Mouse (Mus musculus): ENCODE results near the gene Fndc3b.
"Not testable (repeated sequence)": the region's sequence is repeated elsewhere in the genome, so short reads cannot be mapped to it uniquely, and the experiment has no call there.

Gene Fndc3b

DNA sequence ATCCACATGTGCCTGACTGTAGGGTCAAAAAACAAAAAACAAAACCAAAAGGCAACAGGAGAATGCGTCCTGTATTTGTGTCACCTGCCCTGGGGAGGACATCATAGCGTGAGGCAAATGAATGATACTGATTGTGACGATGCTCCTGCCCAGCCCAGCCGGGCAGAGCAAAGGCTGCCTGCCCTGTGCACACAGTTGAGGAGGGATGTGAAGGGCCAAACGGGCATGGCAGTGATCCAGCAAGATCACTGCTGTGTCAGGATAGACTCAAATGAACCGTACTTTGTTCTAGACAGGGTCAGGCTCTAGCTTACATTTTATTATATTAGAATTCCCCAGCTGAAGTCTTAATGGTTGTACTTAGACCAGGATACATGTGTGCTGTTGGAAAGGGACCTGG lies 219.3 kb downstream of the Fndc3b start:
- no peaks in the 10 kb centered on the region for H3K36me3 ChIP-seq (ENCODE audit: control insufficient read depth, insufficient read depth, low read length, poor library complexity, severe bottlenecking)
- DNase-seq (ENCODE audit: low read depth, low spot score): no peak
- H3K27me3 ChIP-seq (ENCODE audit: control insufficient read depth, insufficient read depth, low read length, poor library complexity, severe bottlenecking): no peaks in the 10 kb centered on the region

DNA sequence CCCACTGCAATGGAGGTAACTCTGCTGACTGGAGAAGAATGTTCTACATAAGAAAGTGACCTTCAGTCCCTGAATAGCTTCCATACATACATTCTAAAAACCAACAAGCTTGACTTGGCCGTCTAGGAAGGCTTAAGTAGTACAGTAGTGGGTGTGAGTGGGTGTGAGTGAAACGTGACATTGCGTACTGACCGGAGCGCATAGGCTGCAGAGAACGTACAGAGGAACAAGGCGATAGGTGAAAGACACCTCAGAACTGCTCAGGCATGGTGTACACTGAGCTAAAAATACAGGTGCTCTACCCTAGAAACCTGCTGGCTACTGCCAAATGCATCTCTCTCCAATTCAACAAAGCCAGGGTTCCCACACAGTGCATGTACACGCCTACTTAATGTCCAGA lies 219.7 kb downstream of the Fndc3b start:
- DNase-seq (ENCODE audit: low read depth, low spot score): no peak
- Histone ChIP-seq H3K36me3 (ENCODE audit: control insufficient read depth, insufficient read depth, low read length, poor library complexity, severe bottlenecking) (no peaks in the 10 kb centered on the region), H3K27me3 (ENCODE audit: control insufficient read depth, insufficient read depth, low read length, poor library complexity, severe bottlenecking) (no peaks in the 10 kb centered on the region)

DNA sequence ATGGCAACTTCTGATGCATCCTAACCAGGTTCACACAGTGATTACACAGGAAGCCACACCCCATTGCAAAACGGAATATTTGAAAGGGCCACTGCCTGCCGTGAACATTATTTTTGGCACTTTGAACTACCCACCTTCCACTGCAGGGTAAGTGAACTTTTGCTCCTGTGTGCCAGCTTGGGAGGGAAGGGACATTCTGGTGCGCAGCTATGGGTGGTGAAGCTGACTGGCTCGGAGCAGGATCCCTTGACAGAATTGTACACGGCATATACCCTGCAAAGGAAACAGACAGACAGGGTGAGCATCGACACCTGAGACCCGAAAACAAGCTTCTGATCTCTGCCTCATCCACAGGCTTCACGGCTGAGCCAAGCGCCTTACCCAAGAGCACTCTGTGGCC lies 220.2 kb downstream of the Fndc3b start:
- no peaks in the 10 kb centered on the region for H3K36me3 ChIP-seq (ENCODE audit: control insufficient read depth, insufficient read depth, low read length, poor library complexity, severe bottlenecking)
- H3K27me3 ChIP-seq (ENCODE audit: control insufficient read depth, insufficient read depth, low read length, poor library complexity, severe bottlenecking): no peaks in the 10 kb centered on the region
- no peak for DNase-seq (ENCODE audit: low read depth, low spot score)

DNA sequence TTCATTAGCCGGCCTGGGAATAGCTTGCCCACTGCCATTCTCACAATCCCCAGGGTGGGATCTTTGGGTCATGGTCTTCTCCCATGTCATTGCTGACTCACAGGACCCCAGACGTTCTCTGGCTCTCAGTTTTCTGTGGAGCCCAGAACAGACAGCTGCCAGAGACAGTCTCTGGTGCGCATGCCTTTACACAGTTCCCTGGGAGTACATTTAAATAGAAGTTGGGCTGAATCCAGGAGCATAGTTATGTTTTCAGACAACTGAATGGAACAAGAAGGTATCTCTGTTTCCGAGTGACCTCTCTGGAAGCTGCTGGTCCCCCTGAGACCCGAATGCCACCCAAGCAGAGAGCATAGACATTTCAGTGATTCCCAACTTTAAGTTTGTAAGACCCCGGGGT lies 221.6 kb downstream of the Fndc3b start:
- Histone ChIP-seq H3K36me3 (ENCODE audit: control insufficient read depth, insufficient read depth, low read length, poor library complexity, severe bottlenecking) (no peaks in the 10 kb centered on the region), H3K27me3 (ENCODE audit: control insufficient read depth, insufficient read depth, low read length, poor library complexity, severe bottlenecking) (no peaks in the 10 kb centered on the region)
- DNase-seq (ENCODE audit: low read depth, low spot score): no peak

DNA sequence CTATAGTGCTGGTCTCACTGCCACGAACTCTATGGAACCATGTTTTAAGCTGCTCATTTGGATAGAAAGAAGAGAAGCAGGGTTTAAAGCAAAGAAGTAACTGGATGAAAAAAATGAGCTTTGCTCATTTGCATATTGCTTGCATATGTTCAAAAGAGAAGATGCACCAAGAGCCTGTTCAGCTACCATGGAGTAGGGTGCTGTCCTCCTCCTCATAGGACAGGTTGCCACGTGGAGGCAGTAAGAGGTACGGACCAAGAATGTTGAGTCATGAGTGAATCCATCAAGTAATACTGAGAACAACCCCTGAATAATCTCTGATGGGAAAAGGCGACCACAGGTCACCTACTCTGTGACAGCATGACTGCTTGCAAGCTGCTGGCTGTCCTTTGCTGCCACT lies 226.0 kb downstream of the Fndc3b start:
- Histone ChIP-seq H3K36me3 (ENCODE audit: control insufficient read depth, insufficient read depth, low read length, poor library complexity, severe bottlenecking) (no peaks in the 10 kb centered on the region), H3K27me3 (ENCODE audit: control insufficient read depth, insufficient read depth, low read length, poor library complexity, severe bottlenecking) (no peaks in the 10 kb centered on the region)
- DNase-seq (ENCODE audit: low read depth, low spot score): no peak

GRCm38 (mm10) chr3:27484698-27485097 lies 226.4 kb downstream of the Fndc3b start:
- no peaks in the 10 kb centered on the region for H3K36me3 ChIP-seq (ENCODE audit: control insufficient read depth, insufficient read depth, low read length, poor library complexity, severe bottlenecking)
- DNase-seq (ENCODE audit: low read depth, low spot score): no peak
- H3K27me3 ChIP-seq (ENCODE audit: control insufficient read depth, insufficient read depth, low read length, poor library complexity, severe bottlenecking): no peaks in the 10 kb centered on the region

GRCm38 (mm10) chr3:27483762-27484161 lies 227.3 kb downstream of the Fndc3b start:
- no peaks in the 10 kb centered on the region for H3K36me3 ChIP-seq (ENCODE audit: control insufficient read depth, insufficient read depth, low read length, poor library complexity, severe bottlenecking)
- H3K27me3 ChIP-seq (ENCODE audit: control insufficient read depth, insufficient read depth, low read length, poor library complexity, severe bottlenecking): no peaks in the 10 kb centered on the region
- no peak for DNase-seq (ENCODE audit: low read depth, low spot score)

DNA sequence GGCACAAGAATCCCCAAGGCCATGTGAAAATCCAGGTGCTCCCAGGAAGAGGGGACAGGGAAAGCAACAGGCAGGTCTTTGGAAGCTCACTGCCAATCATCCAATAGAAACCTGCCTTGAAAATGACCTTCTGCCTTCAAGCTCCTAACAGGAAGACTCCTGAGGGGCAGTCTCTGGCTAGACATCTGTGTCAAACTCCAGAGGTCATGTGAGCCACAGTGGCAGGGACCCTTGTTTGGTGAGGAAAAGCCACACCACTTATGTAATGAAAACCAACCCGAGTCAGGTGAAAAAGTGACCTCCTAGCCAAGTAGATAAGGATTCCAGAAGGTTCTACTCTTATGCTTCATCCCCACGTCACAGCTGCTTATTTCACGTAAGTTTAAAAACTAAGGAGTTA lies 227.8 kb downstream of the Fndc3b start:
- H3K27me3 ChIP-seq (ENCODE audit: control insufficient read depth, insufficient read depth, low read length, poor library complexity, severe bottlenecking): no peaks in the 10 kb centered on the region
- no peak for DNase-seq (ENCODE audit: low read depth, low spot score)
- H3K36me3 ChIP-seq (ENCODE audit: control insufficient read depth, insufficient read depth, low read length, poor library complexity, severe bottlenecking): no peaks in the 10 kb centered on the region

DNA sequence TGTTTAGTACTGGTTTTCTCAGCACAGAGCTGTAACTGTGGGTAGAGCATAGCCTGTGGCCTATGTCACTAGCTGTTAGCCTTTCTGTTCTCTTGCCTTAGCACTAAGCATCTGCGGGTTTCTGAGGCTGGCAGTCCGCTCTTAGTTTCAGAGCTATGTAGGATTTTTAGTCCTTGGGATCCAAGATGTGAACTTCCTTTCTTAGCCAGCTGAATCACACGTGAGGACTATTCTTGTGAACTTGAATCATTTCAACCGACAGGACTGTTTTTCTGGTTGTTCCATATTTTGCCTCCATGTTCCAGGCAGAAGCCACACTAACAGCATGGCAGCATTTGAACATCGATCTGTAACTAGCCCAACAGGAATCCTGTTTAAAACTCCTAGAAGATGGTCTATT lies 229.4 kb downstream of the Fndc3b start:
- no peak for DNase-seq (ENCODE audit: low read depth, low spot score)
- H3K27me3 ChIP-seq (ENCODE audit: control insufficient read depth, insufficient read depth, low read length, poor library complexity, severe bottlenecking): no peaks in the 10 kb centered on the region
- no peaks in the 10 kb centered on the region for H3K36me3 ChIP-seq (ENCODE audit: control insufficient read depth, insufficient read depth, low read length, poor library complexity, severe bottlenecking)

- H3K36me3 ChIP-seq (ENCODE audit: control insufficient read depth, insufficient read depth, low read length, poor library complexity, severe bottlenecking): no peaks in the 10 kb centered on the region
Measured at GRCm38 (mm10) chr3:27479378-27479777, 231.7 kb downstream of the Fndc3b start.

GRCm38 (mm10) chr3:27478563-27479156 lies 232.4 kb downstream of the Fndc3b start:
- DNase-seq (ENCODE audit: low read depth, low spot score): no peak
- H3K36me3 ChIP-seq (ENCODE audit: control insufficient read depth, insufficient read depth, low read length, poor library complexity, severe bottlenecking): no peaks in the 10 kb centered on the region
- no peaks in the 10 kb centered on the region for H3K27me3 ChIP-seq (ENCODE audit: control insufficient read depth, insufficient read depth, low read length, poor library complexity, severe bottlenecking)

More at GRCm38 (mm10) chr3:27479378-27479777, 231.7 kb downstream of the Fndc3b start:
- no peaks in the 10 kb centered on the region for H3K27me3 ChIP-seq (ENCODE audit: control insufficient read depth, insufficient read depth, low read length, poor library complexity, severe bottlenecking)
- no peak for DNase-seq (ENCODE audit: low read depth, low spot score)

GRCm38 (mm10) chr3:27477749-27478148 lies 233.4 kb downstream of the Fndc3b start:
- not testable (repeated sequence) for DNase-seq (ENCODE audit: low read depth, low spot score); H3K27me3 ChIP-seq (ENCODE audit: control insufficient read depth, insufficient read depth, low read length, poor library complexity, severe bottlenecking); H3K36me3 ChIP-seq (ENCODE audit: control insufficient read depth, insufficient read depth, low read length, poor library complexity, severe bottlenecking)

- no peak for DNase-seq (ENCODE audit: low read depth, low spot score)
- Histone ChIP-seq H3K36me3 (ENCODE audit: control insufficient read depth, insufficient read depth, low read length, poor library complexity, severe bottlenecking) (no peaks in the 10 kb centered on the region), H3K27me3 (ENCODE audit: control insufficient read depth, insufficient read depth, low read length, poor library complexity, severe bottlenecking) (no peaks in the 10 kb centered on the region; the same call in 1 of the 2 replicates)
Measured at GRCm38 (mm10) chr3:27475899-27476298, 235.2 kb downstream of the Fndc3b start.

DNA sequence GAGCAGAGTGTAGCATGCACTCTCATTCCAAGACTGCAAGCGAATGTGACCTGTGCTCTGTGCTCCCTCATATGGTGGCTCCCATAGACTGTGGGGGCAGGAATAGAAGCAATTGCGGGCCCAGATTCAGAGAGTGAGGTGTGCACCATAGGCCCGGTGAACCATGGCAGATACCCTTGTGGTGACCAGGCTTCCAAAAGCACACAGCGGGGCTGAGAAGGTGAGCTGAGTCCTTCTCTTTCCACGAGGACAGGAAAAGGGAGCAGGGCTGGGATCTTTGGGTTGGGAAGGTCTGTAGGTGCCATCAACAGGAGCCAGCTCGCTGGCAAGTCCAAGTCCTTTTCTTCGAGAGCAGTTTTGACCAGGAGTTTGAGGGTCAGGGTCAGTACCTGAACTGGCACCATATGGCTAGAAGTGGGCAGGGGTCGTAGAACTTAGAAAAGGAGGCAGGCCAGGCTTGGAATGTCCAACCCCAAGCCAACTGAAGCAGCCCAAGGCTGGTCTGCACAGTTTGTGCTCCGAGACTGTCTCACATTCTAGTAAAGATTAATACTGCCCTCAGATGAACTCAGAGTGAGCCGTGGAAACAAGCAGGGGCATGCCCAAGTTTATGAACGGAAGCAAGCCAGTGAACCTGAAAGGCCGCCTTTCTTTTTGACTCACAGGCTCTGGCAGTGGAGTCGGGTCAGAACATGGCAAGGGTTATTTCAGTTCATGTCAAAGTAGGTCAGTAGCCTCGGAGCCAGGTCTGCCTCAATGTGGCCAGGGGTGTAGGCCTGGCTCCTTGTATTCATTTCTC lies 237.1 kb downstream of the Fndc3b start:
- DNase-seq (ENCODE audit: low read depth, low spot score): no peak
- H3K36me3 ChIP-seq (ENCODE audit: control insufficient read depth, insufficient read depth, low read length, poor library complexity, severe bottlenecking): no peaks in the 10 kb centered on the region
- H3K27me3 ChIP-seq (ENCODE audit: control insufficient read depth, insufficient read depth, low read length, poor library complexity, severe bottlenecking): no peaks in the 10 kb centered on the region; the same call in 1 of the 2 replicates

DNA sequence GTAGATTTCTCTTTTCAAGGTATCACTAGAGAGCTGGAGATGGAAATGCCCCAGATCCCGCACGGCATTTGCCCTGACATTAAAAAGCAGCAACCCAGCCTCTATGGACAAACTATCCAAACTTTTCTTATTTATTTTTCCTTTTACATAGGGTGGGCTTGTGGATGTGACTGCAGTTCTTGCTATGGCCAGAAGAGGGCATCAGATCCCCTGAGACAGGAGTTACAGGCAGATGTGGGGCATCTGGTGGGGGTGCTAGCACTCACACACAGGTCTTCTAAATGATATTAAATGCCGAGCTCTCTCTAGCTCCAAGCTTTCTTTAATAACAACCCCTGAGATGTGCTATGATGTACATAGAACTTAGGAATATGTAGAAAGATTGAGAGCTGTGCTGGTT lies 238.3 kb downstream of the Fndc3b start:
- no peaks in the 10 kb centered on the region; the same call in 1 of the 2 replicates for H3K27me3 ChIP-seq (ENCODE audit: control insufficient read depth, insufficient read depth, low read length, poor library complexity, severe bottlenecking)
- H3K36me3 ChIP-seq (ENCODE audit: control insufficient read depth, insufficient read depth, low read length, poor library complexity, severe bottlenecking): no peaks in the 10 kb centered on the region
- peak; percentile 9 for DNase-seq (ENCODE audit: low read depth, low spot score)
